Mouse (Mus musculus): ENCODE measurements around the gene Slc38a3. TPM values are rescaled to one million over a fixed set of nuclear protein-coding genes. Genes with fewer than 3 reads are reported as not detected.

Slc38a3 gene
- 10 to 100 TPM; 62.0 to 69.7 TPM for total RNA-seq (2021)

- intact Hi-C loops (cut with DNase I), result no loop called here
- no peak for DNase-seq (ENCODE audit: low spot score)
Observed at GRCm38 (mm10) chr9:107669480-107669945, at the start of gene Slc38a3. TSS of gene Slc38a3 (minus strand) at chr9:107669530.

GRCm38 (mm10) chr9:107716951-107717350 is 47.6 kb upstream of the Slc38a3 start:
- intact Hi-C loops (cut with DNase I), result no loop called here

GRCm38 (mm10) chr9:107715632-107716031 is 46.3 kb upstream of the Slc38a3 start:
- no peak for DNase-seq (ENCODE audit: low spot score)
- intact Hi-C loops (cut with DNase I), result no loop called here

More at GRCm38 (mm10) chr9:107716951-107717350, 47.6 kb upstream of the Slc38a3 start:
- no peak for DNase-seq (ENCODE audit: low spot score)

- DNase-seq (ENCODE audit: low spot score), result no peak
- intact Hi-C loops (cut with DNase I), result no loop called here
Observed at GRCm38 (mm10) chr9:107714221-107714952, 45.1 kb upstream of the Slc38a3 start.

- peak; percentile 70 for DNase-seq (ENCODE audit: low spot score)
- intact Hi-C loops (cut with DNase I), result loop anchor here (1.0 kb wide), 1 partner anchor 28 kb away; no protein-coding TSS in a partner anchor
Observed at GRCm38 (mm10) chr9:107709697-107710483, 40.6 kb upstream of the Slc38a3 start, which contains the start of gene Sema3f. TSS of gene Sema3f (minus strand) at chr9:107710475.

- intact Hi-C loops (cut with DNase I), result no loop called here
- no peak for DNase-seq (ENCODE audit: low spot score)
Observed at GRCm38 (mm10) chr9:107709096-107709696, 39.9 kb upstream of the Slc38a3 start.

GRCm38 (mm10) chr9:107708439-107709095 is 39.2 kb upstream of the Slc38a3 start:
- DNase-seq (ENCODE audit: low spot score), result no peak
- intact Hi-C loops (cut with DNase I), result no loop called here

- intact Hi-C loops (cut with DNase I), result no loop called here
Observed at GRCm38 (mm10) chr9:107707701-107708438, 38.5 kb upstream of the Slc38a3 start.

GRCm38 (mm10) chr9:107706781-107707211 is 37.5 kb upstream of the Slc38a3 start:
- DNase-seq (ENCODE audit: low spot score), result no peak
- intact Hi-C loops (cut with DNase I), result no loop called here

More at GRCm38 (mm10) chr9:107707701-107708438, 38.5 kb upstream of the Slc38a3 start:
- DNase-seq (ENCODE audit: low spot score), result no peak

GRCm38 (mm10) chr9:107703337-107704122 is 34.2 kb upstream of the Slc38a3 start:
- no peak for DNase-seq (ENCODE audit: low spot score)
- intact Hi-C loops (cut with DNase I), result no loop called here

GRCm38 (mm10) chr9:107702606-107703185 is 33.4 kb upstream of the Slc38a3 start:
- no peak for DNase-seq (ENCODE audit: low spot score)
- intact Hi-C loops (cut with DNase I), result no loop called here

GRCm38 (mm10) chr9:107701594-107701993 is 32.3 kb upstream of the Slc38a3 start:
- DNase-seq (ENCODE audit: low spot score), result peak; percentile 69
- intact Hi-C loops (cut with DNase I), result no loop called here

- intact Hi-C loops (cut with DNase I), result no loop called here
Observed at GRCm38 (mm10) chr9:107700114-107700571, 30.8 kb upstream of the Slc38a3 start.

GRCm38 (mm10) chr9:107699376-107699980 is 30.1 kb upstream of the Slc38a3 start:
- no peak for DNase-seq (ENCODE audit: low spot score)
- intact Hi-C loops (cut with DNase I), result no loop called here

More at GRCm38 (mm10) chr9:107700114-107700571, 30.8 kb upstream of the Slc38a3 start:
- no peak for DNase-seq (ENCODE audit: low spot score)

- no peak for DNase-seq (ENCODE audit: low spot score)
- intact Hi-C loops (cut with DNase I), result no loop called here
Observed at GRCm38 (mm10) chr9:107698611-107699190, 29.4 kb upstream of the Slc38a3 start.

GRCm38 (mm10) chr9:107697811-107698521 is 28.6 kb upstream of the Slc38a3 start:
- DNase-seq (ENCODE audit: low spot score), result no peak
- intact Hi-C loops (cut with DNase I), result no loop called here
